Mouse (Mus musculus) heart, postnatal 0 days (tissue): ENCODE measurements around the gene Phip.

ENCODE experiments used
- CTCF ChIP-seq: IDR thresholded peaks from 2 replicates; pipeline ENCODE4 v1.5.1; 2016; ENCODE audit warnings: antibody characterized with exemption, control low read depth, low read depth
- EP300 ChIP-seq: IDR thresholded peaks from 2 replicates; pipeline ENCODE4 v1.6.1; 2016; ENCODE audit warnings: antibody characterized with exemption, low read depth

DNA sequence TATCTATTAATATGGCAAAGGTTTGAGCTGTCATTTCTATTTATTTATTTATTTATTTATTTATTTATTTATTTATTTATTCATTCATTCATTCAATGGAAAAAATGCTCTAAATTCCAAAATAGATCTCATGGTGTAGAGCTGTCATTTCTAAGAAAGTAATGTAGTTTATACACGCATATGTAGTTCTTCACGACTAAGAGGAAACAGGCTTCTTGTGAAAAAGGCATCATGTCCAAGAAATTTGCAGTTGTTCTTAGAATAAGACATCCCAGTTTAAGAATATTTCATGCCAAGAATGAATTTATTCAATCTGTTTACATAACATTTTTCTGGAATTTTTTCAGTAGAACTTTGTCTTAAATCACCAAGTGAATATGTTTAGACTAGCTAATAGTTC is 114.5 kb downstream of the Phip start:
- no peak for TF ChIP-seq CTCF
- TF ChIP-seq EP300, result no peak
